Mouse (Mus musculus): ENCODE measurements around the gene Cfl1. TPM values are rescaled to one million over a fixed set of nuclear protein-coding genes. Genes with fewer than 3 reads are reported as not detected.
A peak's percentile ranks its signal among the peaks of the same experiment; 100 is the strongest.

Gene Cfl1
- polyA plus RNA-seq, 1 experiment from 2014 or later: 3,520 TPM

DNA sequence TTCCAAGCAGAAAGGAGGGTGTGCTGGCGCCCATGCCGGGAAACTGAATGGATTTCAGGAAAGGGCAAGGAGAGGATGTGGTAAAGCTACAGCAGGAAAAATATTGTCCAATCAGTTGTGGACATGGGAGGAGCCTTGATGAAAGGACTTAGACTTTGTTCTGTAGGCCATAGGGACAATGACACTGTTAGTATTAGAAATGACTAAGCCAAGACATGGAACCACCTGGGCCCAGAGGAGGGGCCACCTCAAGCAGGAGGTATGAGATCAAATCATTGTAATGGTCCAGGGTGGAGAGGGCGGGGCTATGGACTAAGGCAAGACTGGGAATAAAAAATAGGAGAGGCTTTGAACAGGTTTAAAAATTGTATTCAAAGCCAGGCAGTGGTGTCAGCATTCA lies 28.5 kb downstream of the Cfl1 start:
- Histone ChIP-seq H3K27ac (no peak overlapping the region), H3K4me1 (no peaks in the 10 kb centered on the region), H3K9me3 (replicated peaks) (no peaks in the 10 kb centered on the region), H3K27me3 (no peaks in the 10 kb centered on the region), H3K4me2 (no peak overlapping the region), H3K4me3 (no peak overlapping the region), H3K36me3 (ENCODE audit: poor library complexity, severe bottlenecking) (no peaks in the 10 kb centered on the region), H3K9ac (no peak overlapping the region)
- ATAC-seq: no peak
- 93% methylated on average over 3 of the region's 3 CpGs for WGBS

DNA sequence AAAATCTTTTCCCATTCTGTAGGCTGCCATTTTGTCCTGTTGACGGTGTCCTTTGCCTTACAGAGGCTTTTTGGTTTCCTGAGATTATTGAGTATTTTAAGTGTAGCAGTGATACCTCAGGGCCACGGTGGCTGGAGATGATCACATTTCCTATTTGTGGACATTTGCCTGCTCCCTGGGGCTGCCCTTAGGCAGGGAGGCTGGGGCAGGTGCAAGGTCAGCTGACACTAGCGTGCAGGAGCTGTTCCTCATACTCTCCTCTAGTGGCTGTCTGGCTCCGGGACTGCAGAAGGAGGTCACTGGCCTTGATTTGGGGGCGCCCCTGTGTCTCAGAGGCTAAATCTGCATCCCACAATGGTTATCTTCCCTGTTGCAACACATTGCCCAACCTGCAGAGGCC lies 34.9 kb downstream of the Cfl1 start:
- H3K4me3 ChIP-seq: no peak overlapping the region
- H3K9me3 ChIP-seq (replicated peaks): no peaks in the 10 kb centered on the region
- H3K4me1 ChIP-seq: peaks cover 10% of the 10 kb centered on the region
- no peak overlapping the region for H3K27ac ChIP-seq
- H3K4me2 ChIP-seq: no peak overlapping the region
- H3K36me3 ChIP-seq (ENCODE audit: poor library complexity, severe bottlenecking): no peaks in the 10 kb centered on the region
- H3K9ac ChIP-seq: no peak overlapping the region
- ATAC-seq: no peak
- 74% methylated on average over 5 of the region's 5 CpGs for WGBS
- no peaks in the 10 kb centered on the region for H3K27me3 ChIP-seq

DNA sequence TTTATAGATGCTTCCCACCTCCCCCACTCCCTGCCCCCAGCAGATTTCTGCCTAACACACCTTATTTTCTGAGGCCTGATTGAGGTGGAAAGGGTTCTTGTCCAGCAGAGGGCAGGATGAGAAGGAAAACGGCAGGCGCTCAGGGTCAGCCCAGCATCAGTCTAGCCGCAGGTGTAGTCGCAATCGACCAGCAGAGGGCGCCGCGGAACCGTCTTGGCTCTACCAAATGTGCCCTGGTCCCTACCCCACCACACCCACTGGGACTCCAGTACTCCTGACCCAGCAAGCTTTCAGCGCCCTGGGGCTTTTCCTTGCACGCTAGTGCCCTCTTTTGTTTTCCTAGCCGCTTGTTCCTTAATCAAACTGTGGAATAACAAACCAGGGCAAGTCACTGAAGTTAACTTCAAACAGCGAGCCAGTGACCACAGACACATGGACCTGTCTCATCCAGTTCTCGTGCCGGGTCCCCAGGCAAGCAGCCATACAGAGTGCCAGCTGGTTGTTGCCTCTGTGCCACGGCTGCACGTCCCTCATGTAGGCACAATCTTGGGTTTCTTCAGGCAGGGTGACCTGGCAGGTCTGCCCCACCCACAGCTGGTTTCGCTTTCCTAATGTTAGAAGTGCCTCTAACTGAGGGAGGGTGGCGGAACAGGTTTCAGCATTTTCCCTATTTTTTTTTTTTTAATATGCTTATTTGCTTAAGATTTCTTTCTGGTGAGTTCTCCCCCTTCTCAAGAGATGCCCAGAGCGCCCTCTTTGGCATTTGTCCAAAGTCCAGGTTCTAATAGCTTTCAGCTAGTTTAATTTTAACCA lies 39.3 kb downstream of the Cfl1 start:
- no peak overlapping the region for H3K4me3 ChIP-seq
- no peaks in the 10 kb centered on the region for H3K9me3 ChIP-seq (replicated peaks)
- peak; percentile 82; the same call in 1 of the 2 replicates for ATAC-seq
- peaks cover 10% of the 10 kb centered on the region; the same call in 1 of the 2 replicates for H3K27me3 ChIP-seq
- peak overlapping the region; percentile 43 for H3K4me2 ChIP-seq
- peak overlapping the region; percentile 8; the same call in 1 of the 2 replicates for H3K9ac ChIP-seq
- WGBS: 8% methylated on average over 20 of the region's 20 CpGs
- peaks cover 14% of the 10 kb centered on the region for H3K4me1 ChIP-seq
- no peaks in the 10 kb centered on the region for H3K36me3 ChIP-seq (ENCODE audit: poor library complexity, severe bottlenecking)
- H3K27ac ChIP-seq: no peak overlapping the region

DNA sequence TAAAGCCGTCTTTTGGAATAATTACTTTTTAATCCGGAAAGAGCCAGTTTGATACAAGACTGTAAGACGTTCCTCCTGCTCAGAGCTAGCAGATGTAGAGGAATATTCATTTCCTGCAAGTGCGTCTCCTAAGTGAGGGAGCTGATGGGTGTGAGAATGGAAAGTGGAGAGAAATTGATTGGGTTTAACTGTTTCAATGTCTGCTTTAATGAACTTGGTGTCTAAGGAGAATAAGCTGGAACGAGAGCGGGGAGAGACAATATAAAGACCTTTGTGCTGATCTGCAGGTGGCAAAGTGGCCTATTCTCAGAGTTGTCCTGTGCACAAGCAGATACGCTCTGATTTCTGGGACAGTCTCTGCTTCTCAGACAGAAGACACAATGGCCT lies 39.9 kb downstream of the Cfl1 start:
- no peak overlapping the region for H3K27ac ChIP-seq

DNA sequence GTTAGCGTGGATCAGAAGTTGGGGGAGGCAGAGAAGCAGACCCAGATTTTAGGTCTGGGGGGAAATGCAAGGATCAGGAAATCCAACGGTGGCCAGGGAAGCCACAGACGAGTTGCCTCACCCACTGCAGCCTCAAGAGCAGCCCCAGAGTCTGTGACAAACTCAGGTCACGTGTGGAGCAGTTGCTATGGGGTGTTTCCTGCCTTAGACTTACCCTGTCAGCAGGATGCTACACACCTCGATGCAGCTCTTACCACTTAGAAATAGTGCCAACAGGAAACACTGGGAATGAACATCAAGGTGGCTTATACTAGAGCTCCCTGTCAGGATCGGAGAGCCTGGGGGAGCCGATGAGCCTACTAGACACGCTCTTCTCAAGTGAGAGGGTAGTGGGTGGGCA lies 42.3 kb downstream of the Cfl1 start:
- H3K36me3 ChIP-seq (ENCODE audit: poor library complexity, severe bottlenecking): no peaks in the 10 kb centered on the region
- no peak overlapping the region for H3K4me2 ChIP-seq
- H3K4me3 ChIP-seq: no peak overlapping the region
- no peak overlapping the region for H3K9ac ChIP-seq
- peaks cover 14% of the 10 kb centered on the region for H3K4me1 ChIP-seq
- ATAC-seq: no peak
- no peaks in the 10 kb centered on the region for H3K9me3 ChIP-seq (replicated peaks)
- H3K27me3 ChIP-seq: peaks cover 10% of the 10 kb centered on the region; the same call in 1 of the 2 replicates
- H3K27ac ChIP-seq: no peak overlapping the region
- 80% methylated on average over 8 of the region's 8 CpGs for WGBS

More for the DNA sequence above, 39.9 kb downstream of the Cfl1 start:
- Histone ChIP-seq H3K4me2 (peak overlapping the region; percentile 43; the same call in 1 of the 2 replicates), H3K9ac (no peak overlapping the region; the same call in 1 of the 2 replicates), H3K4me1 (peaks cover 14% of the 10 kb centered on the region), H3K9me3 (replicated peaks) (no peaks in the 10 kb centered on the region), H3K27me3 (peaks cover 10% of the 10 kb centered on the region; the same call in 1 of the 2 replicates), H3K4me3 (no peak overlapping the region), H3K36me3 (ENCODE audit: poor library complexity, severe bottlenecking) (no peaks in the 10 kb centered on the region)
- ATAC-seq: no peak
- WGBS: 8% methylated on average over 7 of the region's 7 CpGs

DNA sequence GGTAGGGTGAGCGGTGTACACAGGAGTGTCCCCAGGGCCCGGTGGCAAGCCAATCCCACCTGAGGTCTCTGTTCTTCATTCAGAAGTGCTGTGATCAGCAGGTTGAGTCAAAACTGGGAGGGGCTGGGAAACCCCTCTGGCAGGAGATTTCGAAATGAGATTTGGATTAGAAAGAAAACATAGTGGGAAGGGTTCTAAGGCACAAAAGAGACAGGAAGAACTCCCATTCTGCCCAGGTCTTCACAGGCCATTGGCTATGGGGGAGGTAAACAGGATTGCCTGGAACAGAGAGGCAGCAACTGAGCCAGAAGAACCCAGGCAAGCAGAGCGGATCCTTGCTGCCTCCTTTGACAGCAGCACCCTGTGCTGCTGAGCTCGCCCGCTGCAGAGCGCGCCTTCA lies 48.5 kb downstream of the Cfl1 start:
- Histone ChIP-seq H3K27ac (no peak overlapping the region), H3K4me1 (no peaks in the 10 kb centered on the region), H3K4me3 (no peak overlapping the region), H3K27me3 (no peaks in the 10 kb centered on the region), H3K9ac (no peak overlapping the region), H3K4me2 (no peak overlapping the region), H3K9me3 (replicated peaks) (no peaks in the 10 kb centered on the region), H3K36me3 (ENCODE audit: poor library complexity, severe bottlenecking) (no peaks in the 10 kb centered on the region)
- ATAC-seq: no peak
- WGBS: 63% methylated on average over 8 of the region's 8 CpGs

DNA sequence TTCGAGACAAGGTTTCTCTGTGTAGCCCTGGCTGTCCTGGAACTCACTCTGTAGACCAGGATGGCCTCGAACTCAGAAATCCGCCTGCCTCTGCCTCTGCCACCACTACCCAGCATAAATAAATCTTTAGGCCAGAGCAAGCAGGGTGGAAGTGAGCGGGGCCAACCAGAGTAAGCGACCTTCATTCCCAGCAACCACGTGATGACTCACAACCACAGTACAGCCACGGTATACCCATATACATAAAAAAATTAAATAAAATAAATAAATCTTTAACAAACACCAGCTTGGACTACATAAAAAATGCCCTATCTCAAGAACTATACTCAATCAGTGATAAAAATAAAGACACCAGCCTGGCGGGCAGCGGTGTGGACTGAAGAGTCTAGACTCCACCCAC lies 53.1 kb downstream of the Cfl1 start:
- Histone ChIP-seq H3K4me2 (no peak overlapping the region), H3K36me3 (ENCODE audit: poor library complexity, severe bottlenecking) (no peaks in the 10 kb centered on the region), H3K27me3 (no peaks in the 10 kb centered on the region), H3K27ac (no peak overlapping the region), H3K4me1 (no peaks in the 10 kb centered on the region), H3K9me3 (replicated peaks) (no peaks in the 10 kb centered on the region), H3K4me3 (no peak overlapping the region), H3K9ac (no peak overlapping the region)
- no peak for ATAC-seq
- WGBS: 93% methylated on average over 9 of the region's 9 CpGs

DNA sequence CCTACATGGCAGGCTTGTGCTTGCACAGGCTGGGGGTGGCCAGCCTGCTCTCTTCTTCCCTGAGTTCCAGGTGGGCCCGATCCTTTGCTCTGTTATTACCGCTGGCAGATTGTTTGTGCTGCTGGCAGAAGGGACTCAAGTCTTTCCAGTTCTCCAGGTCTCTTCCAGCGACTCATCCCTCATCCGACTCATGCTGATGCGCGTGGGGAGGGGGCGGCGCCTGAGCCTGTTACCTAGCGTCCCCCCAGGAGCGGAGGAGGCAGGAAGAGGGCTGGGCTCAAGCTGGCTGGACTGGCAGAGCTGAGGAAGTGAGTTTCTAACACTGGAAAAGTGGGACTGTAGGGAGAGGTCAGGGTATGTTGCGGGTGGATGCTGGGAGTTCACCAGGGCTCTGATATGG lies 53.8 kb downstream of the Cfl1 start:
- no peak overlapping the region for H3K9ac ChIP-seq
- no peaks in the 10 kb centered on the region for H3K36me3 ChIP-seq (ENCODE audit: poor library complexity, severe bottlenecking)
- no peaks in the 10 kb centered on the region for H3K27me3 ChIP-seq
- H3K4me1 ChIP-seq: no peaks in the 10 kb centered on the region
- no peak overlapping the region for H3K4me3 ChIP-seq
- H3K4me2 ChIP-seq: no peak overlapping the region
- ATAC-seq: no peak
- WGBS: 63% methylated on average over 11 of the region's 11 CpGs
- H3K9me3 ChIP-seq (replicated peaks): no peaks in the 10 kb centered on the region
- H3K27ac ChIP-seq: no peak overlapping the region

Other genes with a start within 250 kb of the Cfl1 start
- 20.2 and 21.4 TPM in 2 replicates for gene Pacs1, start 217.3 kb upstream of the Cfl1 start, polyA plus RNA-seq (2015; fragmentation: Nextera tagmentation; extraction: Ambion mirVana)
- 428 and 432 TPM in 2 replicates for gene Sf3b2, start 195.0 kb upstream of the Cfl1 start, polyA plus RNA-seq (2015; fragmentation: Nextera tagmentation; extraction: Ambion mirVana)
- 21.3 and 22.6 TPM in 2 replicates for gene Gal3st3, start 192.1 kb upstream of the Cfl1 start, polyA plus RNA-seq (2015; fragmentation: Nextera tagmentation; extraction: Ambion mirVana)
- gene Catsper1, start 154.7 kb upstream of the Cfl1 start, polyA plus RNA-seq (2015; fragmentation: Nextera tagmentation; extraction: Ambion mirVana): not detected in 2 replicates
- 1.5 and 1.9 TPM in 2 replicates for gene Cst6, start 140.9 kb upstream of the Cfl1 start, polyA plus RNA-seq (2015; fragmentation: Nextera tagmentation; extraction: Ambion mirVana)
- 64.3 and 69.5 TPM in 2 replicates for gene Eif1ad, start 123.7 kb upstream of the Cfl1 start, polyA plus RNA-seq (2015; fragmentation: Nextera tagmentation; extraction: Ambion mirVana)
- 479 and 496 TPM in 2 replicates for gene Banf1, start 123.3 kb upstream of the Cfl1 start, polyA plus RNA-seq (2015; fragmentation: Nextera tagmentation; extraction: Ambion mirVana)
- gene Sart1, start 101.8 kb upstream of the Cfl1 start, polyA plus RNA-seq (2015; fragmentation: Nextera tagmentation; extraction: Ambion mirVana): 85.3 and 88.4 TPM in 2 replicates
- 0.39 TPM in 1 of 2 replicates, not detected in the other for gene Tsga10ip, start 87.9 kb upstream of the Cfl1 start, polyA plus RNA-seq (2015; fragmentation: Nextera tagmentation; extraction: Ambion mirVana)
- 291 and 298 TPM in 2 replicates for gene Drap1, start 65.5 kb upstream of the Cfl1 start, polyA plus RNA-seq (2015; fragmentation: Nextera tagmentation; extraction: Ambion mirVana)
- 40.6 and 44.4 TPM in 2 replicates for gene AI837181, start 65.3 kb upstream of the Cfl1 start, polyA plus RNA-seq (2015; fragmentation: Nextera tagmentation; extraction: Ambion mirVana)
- not detected in 2 replicates for gene Fosl1, start 42.9 kb upstream of the Cfl1 start, polyA plus RNA-seq (2015; fragmentation: Nextera tagmentation; extraction: Ambion mirVana)
- gene Ccdc85b, start 32.6 kb upstream of the Cfl1 start, polyA plus RNA-seq (2015; fragmentation: Nextera tagmentation; extraction: Ambion mirVana): 6.5 and 7.1 TPM in 2 replicates
- 153 and 155 TPM in 2 replicates for gene Fibp, start 29.8 kb upstream of the Cfl1 start, polyA plus RNA-seq (2015; fragmentation: Nextera tagmentation; extraction: Ambion mirVana)
- 4.4 and 5.4 TPM in 2 replicates for gene Ctsw, start 21.9 kb upstream of the Cfl1 start, polyA plus RNA-seq (2015; fragmentation: Nextera tagmentation; extraction: Ambion mirVana)
- 30.7 and 31.1 TPM in 2 replicates for gene Efemp2, start 16.5 kb upstream of the Cfl1 start, polyA plus RNA-seq (2015; fragmentation: Nextera tagmentation; extraction: Ambion mirVana)
- 44.4 and 47.0 TPM in 2 replicates for gene Mus81, start 2.1 kb upstream of the Cfl1 start, polyA plus RNA-seq (2015; fragmentation: Nextera tagmentation; extraction: Ambion mirVana)
- 0.23 and 0.27 TPM in 2 replicates for gene 1700020D05Rik, start 13.3 kb downstream of the Cfl1 start, polyA plus RNA-seq (2015; fragmentation: Nextera tagmentation; extraction: Ambion mirVana)
- 41.4 and 44.4 TPM in 2 replicates for gene Snx32, start 20.1 kb downstream of the Cfl1 start, polyA plus RNA-seq (2015; fragmentation: Nextera tagmentation; extraction: Ambion mirVana)
- 0.06 TPM in 1 of 2 replicates, not detected in the other for gene Ovol1, start 70.2 kb downstream of the Cfl1 start, polyA plus RNA-seq (2015; fragmentation: Nextera tagmentation; extraction: Ambion mirVana)
- 1.4 and 1.7 TPM in 2 replicates for gene Ap5b1, start 77.6 kb downstream of the Cfl1 start, polyA plus RNA-seq (2015; fragmentation: Nextera tagmentation; extraction: Ambion mirVana)
- gene Rnaseh2c, start 111.4 kb downstream of the Cfl1 start, polyA plus RNA-seq (2015; fragmentation: Nextera tagmentation; extraction: Ambion mirVana): 146 and 170 TPM in 2 replicates
- 72.7 and 80.7 TPM in 2 replicates for gene Kat5, start 119.8 kb downstream of the Cfl1 start, polyA plus RNA-seq (2015; fragmentation: Nextera tagmentation; extraction: Ambion mirVana)
- gene Rela, start 147.0 kb downstream of the Cfl1 start, polyA plus RNA-seq (2015; fragmentation: Nextera tagmentation; extraction: Ambion mirVana): 33.4 and 34.4 TPM in 2 replicates
- gene Sipa1, start 173.3 kb downstream of the Cfl1 start, polyA plus RNA-seq (2015; fragmentation: Nextera tagmentation; extraction: Ambion mirVana): 9.4 and 11.0 TPM in 2 replicates
- gene Map3k11, start 198.3 kb downstream of the Cfl1 start, polyA plus RNA-seq (2015; fragmentation: Nextera tagmentation; extraction: Ambion mirVana): 11.3 and 11.7 TPM in 2 replicates
- gene Pcnx3, start 198.5 kb downstream of the Cfl1 start, polyA plus RNA-seq (2015; fragmentation: Nextera tagmentation; extraction: Ambion mirVana): 21.6 and 29.4 TPM in 2 replicates
- gene Kcnk7, start 213.9 kb downstream of the Cfl1 start, polyA plus RNA-seq (2015; fragmentation: Nextera tagmentation; extraction: Ambion mirVana): 0.31 and 0.32 TPM in 2 replicates
- gene Ehbp1l1, start 235.9 kb downstream of the Cfl1 start, polyA plus RNA-seq (2015; fragmentation: Nextera tagmentation; extraction: Ambion mirVana): 5.3 and 6.7 TPM in 2 replicates
- 199 and 204 TPM in 2 replicates for gene Fam89b, start 239.2 kb downstream of the Cfl1 start, polyA plus RNA-seq (2015; fragmentation: Nextera tagmentation; extraction: Ambion mirVana)

Measured in forebrain, embryonic 13.5 days (tissue).